Mouse (Mus musculus): ENCODE measurements around the gene Lrrc8d.

DNA sequence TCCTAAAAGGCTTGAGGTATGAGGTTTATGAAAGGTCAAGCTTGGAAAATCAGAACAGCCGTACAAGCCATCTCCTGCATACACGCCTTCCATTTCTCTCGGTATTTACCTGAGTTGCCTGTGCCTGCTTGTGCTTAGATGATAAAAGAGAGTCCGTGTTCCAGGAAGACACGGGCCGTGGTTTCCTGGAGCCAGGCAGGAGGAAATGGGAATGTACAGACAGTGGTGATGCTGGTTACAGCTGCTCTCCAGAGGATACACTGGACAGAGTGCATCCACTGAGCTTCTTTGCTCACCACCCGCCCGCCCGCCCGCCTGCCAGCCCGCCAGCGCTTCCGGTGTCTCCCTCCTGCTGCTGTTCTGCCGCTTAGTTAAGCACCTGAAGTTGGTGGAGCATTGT lies 116.3 kb downstream of the Lrrc8d start:
- TF ChIP-seq GATA1 (IDR thresholded peaks at IDR 0.05; ENCODE audit: low read length), result no peak
- no peak for TF ChIP-seq TAL1 (IDR thresholded peaks at IDR 0.05; ENCODE audit: low read length)
